Mouse (Mus musculus) cerebellum, postnatal 36 days (tissue): ENCODE measurements at regions not wholly inside any gene's neighbourhood (a gene's known extent, or its start where the extent isn't known, plus 50 kb on each side); places are given as distances from the start of the nearest gene placed in this dataset.

Experiments used
- DNase-seq, 2 experiments: peaks; one replicate each; pipeline ENCODE4 v3.0.0; 2021 to 2022; ENCODE audit warnings: mixed read lengths in 2 of 2

DNA sequence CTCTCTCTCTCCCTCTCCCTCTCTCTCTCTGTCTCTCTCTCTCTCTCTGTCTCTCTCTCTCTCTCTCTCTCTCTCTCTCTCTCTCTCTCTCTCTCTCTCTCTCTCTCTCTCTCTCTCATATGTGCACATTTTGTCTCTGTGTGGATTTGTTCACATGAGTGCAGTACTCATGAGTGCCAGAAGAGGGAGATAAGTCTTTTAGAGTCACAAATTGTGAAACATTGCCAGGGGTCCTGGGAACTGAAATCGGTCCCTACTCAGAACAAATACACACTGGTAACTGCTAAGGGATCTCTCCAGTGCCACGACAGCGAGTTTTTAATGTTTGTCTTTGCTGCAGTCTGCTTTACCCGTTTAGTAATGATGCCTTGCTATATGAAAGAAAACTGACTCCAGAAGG is 356.2 kb upstream of the Igbp1b start:
- no peak for DNase-seq

GRCm38 (mm10) chr6:139010501-139010900 is 352.2 kb upstream of the Igbp1b start:
- DNase-seq: no peak
